Mouse (Mus musculus) small intestine, adult 2 months (tissue): Measurements from ENCODE around the gene Gdpd2.

ENCODE experiments used
- CTCF ChIP-seq: fragments of 200-500 bp; IDR thresholded peaks from 2 replicates; pipeline ENCODE4 v1.5.1; 2012; ENCODE audit warnings: low read depth, mild to moderate bottlenecking, control low read depth, inconsistent platforms, low read length, moderate library complexity, mixed read lengths; ENCODE audit not compliant: insufficient replicate concordance, insufficient read length; ENCODE audit errors: extremely low read depth
- POLR2A ChIP-seq: fragments of 200-500 bp; IDR thresholded peaks from 2 replicates; pipeline ENCODE4 v1.6.1; 2012; ENCODE audit warnings: low read depth, mild to moderate bottlenecking, control low read depth, inconsistent platforms, low read length, moderate library complexity

DNA sequence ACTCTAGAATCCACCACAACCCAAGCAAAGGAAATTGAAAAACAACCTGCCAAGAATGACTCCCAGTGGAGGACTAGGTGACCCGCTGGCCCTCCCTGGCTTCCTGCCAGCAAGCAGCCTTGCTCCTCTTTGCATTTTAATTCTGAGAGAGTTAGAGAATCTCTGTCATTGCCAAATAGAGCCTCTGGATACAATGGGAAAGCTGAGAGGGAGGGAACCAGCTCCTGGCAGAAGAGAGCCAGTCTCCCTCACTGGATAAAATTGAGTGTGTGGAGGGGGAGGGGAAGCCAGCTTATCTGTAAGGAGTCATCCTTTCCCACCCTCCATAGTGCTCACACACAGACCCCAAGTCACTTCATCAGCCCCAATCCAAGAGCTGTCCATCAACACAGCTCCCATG is 726 bp upstream of the Gdpd2 start:
- TF ChIP-seq CTCF (no peak), POLR2A (no peak)
